Mouse (Mus musculus): ENCODE results near the gene Fam227a.

Fam227a gene

DNA sequence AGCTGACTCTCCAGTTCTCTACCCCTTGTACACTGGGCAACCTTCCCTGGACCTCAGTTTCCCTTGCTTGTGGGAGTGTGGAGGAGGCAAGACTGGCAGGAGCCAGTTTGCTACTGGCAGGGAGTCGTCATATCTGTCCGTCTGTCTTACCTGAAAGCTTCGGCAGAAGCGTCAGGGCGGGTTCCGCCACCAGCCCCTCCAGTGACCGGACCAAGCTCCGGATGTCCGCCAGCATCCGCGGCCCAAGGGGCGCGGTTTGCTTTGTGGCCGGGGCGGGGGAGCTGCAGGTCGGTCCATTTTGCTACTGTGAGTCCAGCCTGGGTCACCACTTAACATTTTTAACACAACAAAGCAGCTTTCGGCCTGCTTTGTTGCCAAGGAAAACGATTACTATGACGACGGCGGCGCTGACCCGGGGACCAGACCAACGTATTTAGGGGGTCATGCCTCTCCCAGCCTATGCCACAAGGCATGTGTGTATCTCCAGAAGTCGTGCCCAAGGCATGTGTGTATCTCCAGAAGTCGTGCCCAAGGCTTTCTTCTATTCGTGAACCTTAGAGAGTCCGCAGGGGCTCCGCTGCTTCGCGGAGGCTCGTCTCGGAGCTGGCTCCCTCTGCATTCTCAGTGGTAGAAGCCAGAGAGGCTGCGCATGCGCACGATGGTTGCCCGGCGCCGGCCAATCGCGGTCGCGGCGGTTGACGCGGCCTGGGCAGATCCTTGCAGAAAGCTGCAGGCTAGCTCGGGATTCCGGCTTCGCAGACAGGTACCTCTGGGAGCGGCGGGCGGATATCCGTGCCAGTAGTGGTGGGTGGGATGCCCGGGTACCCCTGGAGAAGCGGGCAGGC, at the start of gene Fam227a, which contains the start of gene Cby1:
Fam227a (minus strand) TSS at position 426 of the 845 bp plus-strand sequence.
Cby1 (plus strand) TSS at position 669 of the 845 bp plus-strand sequence.
- CTCF ChIA-PET, result interaction anchor here (0.9 to 1.1 kb wide), 4 partner anchors 9 to 170 kb away, joined by 3 to 4 read pairs (median 3); no protein-coding TSS in a partner anchor

DNA sequence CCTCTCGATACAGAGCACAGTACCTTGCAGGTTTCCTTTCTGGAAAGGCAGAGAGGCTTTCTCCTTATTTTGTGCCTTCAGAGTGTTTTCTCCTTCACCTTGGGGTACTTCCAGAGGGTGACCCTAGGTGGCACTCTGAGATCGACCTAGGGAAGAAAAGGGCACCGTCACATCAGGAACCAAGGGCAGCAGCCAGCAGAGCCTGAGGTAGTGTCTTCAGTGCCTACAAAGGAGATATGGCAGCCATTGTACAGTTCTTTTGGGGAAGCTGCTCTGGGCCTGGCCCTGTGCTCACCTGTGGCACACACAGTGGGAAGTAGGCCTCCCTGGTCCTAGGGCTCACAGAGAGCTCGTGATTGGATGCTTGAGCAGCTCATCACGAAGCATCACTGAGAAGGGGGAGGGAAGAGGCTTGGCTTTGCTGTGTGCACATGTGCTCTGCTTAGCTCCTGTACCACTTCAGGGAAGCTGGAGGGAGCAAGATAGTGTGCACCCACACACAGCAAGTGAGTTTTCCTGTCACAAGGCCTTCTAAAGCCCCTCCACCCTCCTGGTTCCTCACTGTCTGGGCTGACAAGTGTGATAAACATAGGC, 49.6 kb upstream of the Fam227a start:
- CTCF ChIA-PET, result no interaction called here

DNA sequence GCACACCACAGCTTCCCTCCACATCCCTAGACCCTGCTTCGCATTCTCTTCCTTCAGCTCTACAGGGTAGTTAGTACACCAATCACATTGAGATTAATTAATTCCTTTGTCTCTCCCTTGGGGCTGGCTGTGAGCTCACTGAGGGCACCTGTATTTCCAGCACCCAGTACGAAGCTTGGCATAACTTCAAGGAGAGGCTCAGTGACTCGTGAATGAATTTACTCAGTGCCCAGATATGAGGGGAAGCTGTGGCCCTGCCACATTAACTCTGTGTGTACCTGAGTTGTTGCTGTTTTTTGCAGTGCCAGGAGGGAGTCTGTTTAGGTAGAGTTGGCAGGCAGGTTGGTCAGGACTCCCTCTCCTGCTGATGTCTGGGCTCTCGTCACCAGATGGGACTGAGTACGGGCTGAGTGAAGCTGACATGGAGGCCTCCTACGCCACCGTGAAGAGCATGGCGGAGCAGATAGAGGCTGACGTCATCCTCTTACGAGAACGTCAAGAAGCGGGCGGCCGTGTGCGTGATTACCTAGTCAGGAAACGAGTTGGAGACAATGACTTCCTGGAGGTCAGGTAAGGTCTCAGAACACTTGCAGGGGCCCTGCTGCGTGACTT, 48.0 kb upstream of the Fam227a start:
- CTCF ChIA-PET, result no interaction called here

DNA sequence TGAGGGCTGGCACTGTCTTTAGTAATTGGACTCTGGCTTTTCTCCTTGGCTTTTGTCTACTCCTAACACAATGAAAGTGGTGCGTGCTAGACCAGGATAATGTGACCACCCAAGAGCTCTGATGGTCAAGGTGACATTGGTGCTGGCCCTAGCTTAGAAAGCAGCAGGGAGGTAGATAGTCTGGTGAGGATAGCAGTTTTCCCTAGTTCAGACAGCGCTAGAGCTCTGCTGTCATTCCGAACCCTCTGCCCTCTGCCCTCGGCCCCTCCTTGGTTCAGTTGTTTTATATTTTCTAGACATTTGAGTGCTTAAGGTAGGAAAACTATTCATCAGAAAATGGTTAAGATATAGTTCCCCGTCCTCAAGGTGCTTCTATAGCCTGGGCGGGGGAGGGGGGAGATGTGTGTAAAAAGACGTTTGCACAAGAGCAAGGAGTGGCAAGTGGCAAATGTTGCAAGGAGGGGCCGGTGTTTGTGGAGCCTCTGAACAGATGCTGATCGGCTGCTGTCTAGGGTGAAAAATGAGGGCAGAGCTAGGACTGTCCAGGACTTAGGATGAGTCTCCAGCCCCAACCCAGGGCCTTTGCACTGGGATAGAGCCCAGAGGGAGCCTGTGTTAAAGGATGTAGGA, 38.9 kb upstream of the Fam227a start:
- CTCF ChIA-PET, result interaction anchor here (1.2 kb wide), 1 partner anchor 19 kb away, joined by 3 read pairs; no protein-coding TSS in a partner anchor

DNA sequence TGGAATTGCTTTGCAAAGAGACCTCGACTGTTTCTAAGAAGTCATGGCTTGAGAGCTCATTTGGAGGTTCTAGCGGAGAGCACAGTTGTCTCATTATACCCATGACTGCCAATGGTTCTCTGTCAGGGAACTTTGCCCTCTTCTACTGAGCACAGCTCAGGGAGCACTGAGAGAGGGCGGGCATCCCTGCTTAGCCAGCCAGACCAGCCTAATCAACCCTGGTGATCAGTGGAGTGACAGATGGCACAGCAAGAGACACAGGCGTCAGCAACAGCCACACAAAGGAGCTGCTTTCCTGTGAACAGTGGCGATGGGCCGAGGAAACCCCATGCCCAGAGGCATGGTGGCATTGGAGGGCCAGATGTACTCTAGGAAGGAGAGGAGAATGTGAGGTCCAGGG, 38.3 kb upstream of the Fam227a start:
- CTCF ChIA-PET, result interaction anchor here (1.2 kb wide), 1 partner anchor 20 kb away, joined by 3 read pairs; no protein-coding TSS in a partner anchor

DNA sequence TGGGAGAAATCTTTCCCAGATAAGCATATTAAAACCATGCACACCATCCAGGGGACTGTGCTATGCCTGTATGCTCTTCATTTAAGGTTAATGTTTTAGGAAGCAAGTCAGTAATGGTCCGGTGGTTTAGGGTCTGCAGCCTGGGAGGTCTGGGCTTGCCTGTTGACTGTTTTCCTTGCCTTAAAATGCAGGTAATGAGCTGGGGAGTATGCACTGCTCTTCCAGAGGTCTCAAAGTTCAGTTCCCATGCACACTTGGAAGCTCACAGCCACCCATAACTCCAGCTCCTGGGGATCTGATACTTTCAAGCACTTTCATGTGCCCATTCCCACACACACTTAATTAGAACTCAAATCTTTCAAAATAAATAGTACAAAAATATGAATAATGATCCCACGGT, 37.8 kb upstream of the Fam227a start:
- CTCF ChIA-PET, result interaction anchor here (1.2 kb wide), 1 partner anchor 20 kb away, joined by 3 read pairs; no protein-coding TSS in a partner anchor

DNA sequence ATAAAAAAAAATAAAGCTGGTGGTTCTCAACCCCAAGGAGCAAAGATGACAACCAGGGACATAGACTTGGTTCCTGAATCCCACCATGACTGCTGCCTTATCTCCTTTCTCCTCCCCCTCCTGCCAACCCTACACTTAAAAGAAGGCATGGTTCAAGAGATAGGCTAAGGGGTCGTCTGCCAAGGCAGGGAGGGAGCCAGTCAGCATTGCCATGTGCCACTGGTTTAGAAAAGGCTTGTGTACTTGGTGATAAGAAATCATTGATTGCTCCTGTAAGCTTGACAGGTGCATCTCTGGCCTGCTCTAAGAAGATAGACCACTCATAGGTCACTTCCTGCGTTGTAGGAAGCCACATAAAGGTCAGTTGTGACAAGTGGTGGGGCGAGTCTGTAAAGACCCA, 36.8 kb upstream of the Fam227a start:
- CTCF ChIA-PET, result no interaction called here

DNA sequence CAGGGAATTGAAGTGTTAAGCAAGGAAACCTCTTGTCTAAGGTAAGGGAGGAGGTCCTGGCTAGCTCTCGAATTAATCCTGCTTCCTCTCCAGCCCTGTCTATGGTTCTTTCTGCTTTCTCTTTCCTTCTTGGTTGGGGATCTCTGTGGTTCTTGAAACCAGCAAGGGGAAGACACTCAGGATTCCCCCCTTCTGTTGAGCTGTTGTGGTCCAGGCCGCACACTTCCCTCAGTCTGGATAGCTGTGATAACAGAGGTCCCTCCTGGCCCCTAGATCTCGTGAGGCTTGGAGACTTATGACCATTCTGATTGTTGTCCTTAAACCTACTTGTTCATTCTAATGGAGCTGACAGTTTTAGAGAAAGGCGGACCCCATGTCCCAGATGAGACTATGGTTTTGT, 35.8 kb upstream of the Fam227a start:
- CTCF ChIA-PET, result no interaction called here

DNA sequence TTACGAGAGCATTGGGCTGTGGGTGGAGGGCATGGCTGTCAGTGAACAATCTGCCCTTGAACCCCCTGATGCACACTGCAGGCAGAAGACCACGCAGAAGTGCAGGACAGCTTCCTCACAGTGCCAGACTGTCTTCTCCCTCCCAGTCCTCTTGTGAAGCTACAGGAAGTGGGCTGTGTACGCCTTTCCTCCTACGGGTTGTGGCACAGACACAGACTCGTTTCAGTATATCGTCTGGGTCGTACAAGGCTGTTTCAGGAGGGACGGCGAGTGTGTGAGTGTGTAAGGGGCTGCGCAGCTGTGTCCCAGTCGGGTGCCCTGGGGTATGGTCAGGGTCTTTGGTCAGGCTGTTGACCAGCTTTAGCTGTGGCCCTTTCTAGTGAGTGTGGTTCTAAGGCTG, 35.0 kb upstream of the Fam227a start:
- CTCF ChIA-PET, result no interaction called here

DNA sequence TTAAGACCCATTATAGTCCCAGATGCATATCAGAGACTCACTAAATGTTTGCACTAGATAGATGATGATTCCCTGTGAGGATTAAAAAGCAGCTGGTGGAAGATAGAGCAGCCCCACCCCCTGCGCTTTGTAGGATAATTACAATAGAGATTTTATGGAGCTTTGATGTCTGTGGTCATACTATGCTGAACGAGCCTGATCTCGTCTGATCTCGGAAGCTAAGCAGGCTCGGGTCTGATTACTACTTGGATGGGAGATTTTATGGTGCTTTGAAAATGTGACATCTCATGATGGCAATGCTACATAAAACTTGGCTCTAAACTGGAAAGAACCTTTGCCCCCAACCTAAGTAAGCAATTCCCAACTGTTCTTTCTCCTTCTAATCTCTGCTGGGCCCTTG, 33.6 kb upstream of the Fam227a start:
- CTCF ChIA-PET, result no interaction called here

DNA sequence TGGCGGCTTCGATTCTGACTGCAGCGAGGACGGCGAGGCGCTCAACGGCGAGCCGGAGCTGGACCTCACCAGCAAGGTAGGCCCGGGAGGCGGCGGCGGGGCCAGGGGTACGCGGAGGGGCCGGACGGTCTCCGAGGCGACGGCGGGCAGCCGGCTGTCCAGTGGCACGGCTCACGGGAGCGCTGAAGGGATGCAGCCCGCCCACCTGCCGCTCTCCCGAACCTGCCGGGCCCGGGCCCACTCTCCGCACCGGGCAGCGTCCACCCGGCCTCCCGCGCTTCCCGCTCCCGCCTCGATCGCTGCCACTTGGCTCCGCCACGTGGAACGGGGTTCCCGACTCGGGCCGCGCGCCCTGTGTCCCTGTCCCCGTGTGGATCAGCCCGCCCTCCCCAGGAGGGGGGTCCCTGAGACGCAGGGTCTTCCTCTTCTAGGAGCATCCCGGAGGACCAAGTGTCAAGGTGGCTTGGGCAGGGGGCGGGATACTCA, 32.3 kb upstream of the Fam227a start:
- CTCF ChIA-PET, result no interaction called here

DNA sequence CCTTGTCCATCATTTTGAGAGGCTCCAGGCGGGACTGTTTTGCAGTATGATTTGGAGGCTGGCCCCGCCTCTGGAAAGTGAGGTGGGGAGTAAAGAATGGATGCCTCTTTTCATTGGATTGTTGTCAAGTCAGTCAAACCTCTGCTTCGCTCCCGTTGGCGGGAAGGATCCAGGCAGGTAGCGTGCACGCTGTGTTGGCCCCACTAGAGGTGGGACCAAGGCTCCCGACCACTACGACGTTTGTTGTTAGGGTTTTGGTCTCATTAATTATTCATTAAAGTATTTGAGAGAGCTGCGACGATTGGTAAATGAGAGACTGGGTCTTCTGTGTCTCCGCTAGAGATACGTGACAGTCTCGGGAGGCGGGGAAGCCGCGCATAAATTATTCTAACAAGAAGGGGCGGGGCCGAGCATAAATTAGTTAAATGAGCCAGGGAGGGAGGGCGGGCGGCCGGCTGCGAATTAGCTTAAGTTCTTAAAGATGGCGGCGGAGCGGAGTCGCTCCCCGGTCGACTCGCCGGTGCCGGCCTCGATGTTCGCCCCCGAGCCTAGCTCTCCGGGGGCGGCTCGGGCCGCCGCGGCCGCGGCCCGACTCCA, 31.8 kb upstream of the Fam227a start, which contains the start of gene Gtpbp1:
Gtpbp1 (plus strand) TSS at position 420 of the 597 bp plus-strand sequence.
- CTCF ChIA-PET, result no interaction called here

DNA sequence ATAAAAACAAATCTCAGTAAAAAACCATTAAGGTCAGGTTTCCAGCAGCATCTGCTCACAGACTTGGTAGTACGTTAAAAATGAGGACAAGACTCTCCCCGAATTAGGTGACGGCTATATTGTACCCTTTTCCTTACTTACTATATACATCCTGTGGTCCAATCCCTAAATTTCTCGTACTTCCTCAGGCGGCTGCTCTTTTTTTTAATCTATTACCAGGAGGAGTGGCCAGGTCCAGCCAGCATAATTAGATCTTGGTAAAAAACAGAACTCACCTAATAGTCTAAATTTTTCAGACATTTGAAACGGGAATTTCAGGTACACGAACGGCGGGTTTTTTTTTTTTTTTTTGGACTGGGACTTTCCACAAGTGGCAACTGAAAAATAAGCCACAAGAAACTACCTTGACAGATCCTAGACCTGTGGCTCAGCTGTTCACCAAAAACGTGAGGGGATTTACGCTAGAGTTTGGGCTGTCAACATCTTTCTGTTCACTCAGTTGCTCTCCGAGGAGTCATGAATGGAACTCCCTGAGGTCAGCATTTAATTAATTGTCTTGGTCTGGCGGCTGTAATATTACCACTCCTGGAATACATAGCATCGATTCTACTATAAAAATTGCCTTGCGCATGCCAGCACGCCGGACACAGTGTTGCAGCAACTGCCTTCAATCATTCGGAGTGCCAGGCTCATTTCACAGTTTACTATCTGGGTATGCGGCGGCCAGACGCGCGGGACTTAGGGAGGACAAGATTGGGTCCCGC, 31.1 kb upstream of the Fam227a start:
- CTCF ChIA-PET, result no interaction called here

DNA sequence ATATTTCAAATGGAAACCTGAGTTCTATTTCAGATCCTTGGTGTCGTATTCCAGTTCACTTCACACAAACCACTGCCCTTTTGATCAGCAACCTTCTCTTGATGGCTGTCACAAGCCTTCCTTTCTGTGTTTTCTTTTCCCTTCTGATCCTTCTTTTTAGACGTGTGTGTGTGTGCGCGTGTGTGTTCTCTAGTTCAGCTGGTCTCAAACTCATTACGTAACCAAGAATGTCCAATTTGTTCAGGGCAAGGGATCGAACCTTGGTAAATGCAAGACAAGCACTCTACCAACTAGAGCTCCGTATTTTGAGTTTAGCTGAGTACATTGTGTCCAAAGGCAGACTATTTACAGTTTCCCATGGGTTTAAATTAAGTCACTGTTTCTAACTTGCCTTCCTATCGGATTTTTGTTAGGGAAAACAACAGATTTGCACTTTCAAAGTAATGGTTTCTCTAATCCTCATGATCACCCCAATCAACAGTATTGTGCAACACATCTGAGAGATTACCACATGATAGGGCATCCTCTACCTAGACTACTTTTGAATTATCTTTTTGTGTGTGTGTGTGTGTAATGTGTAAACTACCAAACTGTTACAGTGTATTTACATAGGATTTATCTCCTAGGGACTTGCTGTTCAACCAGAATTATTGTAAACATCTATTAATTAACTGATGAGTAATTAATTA, 29.7 kb upstream of the Fam227a start:
- CTCF ChIA-PET, result no interaction called here

DNA sequence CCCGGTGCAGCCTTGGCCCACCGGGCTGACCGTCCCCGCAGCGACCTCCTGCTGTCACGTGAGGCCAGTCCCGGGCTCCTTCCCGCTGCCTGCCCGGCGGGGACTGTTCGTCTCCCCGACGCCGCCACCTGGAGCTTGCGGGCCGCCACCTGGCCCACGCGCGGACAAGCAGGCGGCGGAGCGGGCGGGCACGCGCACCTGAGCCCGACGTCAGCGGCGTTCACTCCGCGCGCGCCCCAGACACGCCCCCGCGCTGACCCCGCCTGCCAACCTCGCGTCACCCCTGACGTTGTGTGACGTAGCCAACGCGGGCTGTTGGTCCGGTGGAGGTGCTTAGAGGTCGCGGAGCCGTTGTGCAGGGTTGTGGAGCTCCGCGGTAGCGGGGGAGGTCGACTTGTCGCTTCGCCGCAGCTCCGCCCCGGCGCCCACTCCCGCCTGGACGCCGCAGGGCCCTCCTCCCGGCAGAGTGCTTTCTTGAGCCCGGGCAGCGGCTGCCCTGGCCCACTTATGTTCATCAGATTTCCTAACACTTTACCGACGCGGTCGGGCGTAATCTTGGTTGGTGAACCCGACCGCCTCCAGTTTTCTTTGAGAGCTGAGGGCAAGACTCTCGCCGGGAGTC, 29.0 kb upstream of the Fam227a start, which contains the start of gene Josd1:
Josd1 (minus strand) TSS at position 274 of the 622 bp plus-strand sequence.
- CTCF ChIA-PET, result no interaction called here

DNA sequence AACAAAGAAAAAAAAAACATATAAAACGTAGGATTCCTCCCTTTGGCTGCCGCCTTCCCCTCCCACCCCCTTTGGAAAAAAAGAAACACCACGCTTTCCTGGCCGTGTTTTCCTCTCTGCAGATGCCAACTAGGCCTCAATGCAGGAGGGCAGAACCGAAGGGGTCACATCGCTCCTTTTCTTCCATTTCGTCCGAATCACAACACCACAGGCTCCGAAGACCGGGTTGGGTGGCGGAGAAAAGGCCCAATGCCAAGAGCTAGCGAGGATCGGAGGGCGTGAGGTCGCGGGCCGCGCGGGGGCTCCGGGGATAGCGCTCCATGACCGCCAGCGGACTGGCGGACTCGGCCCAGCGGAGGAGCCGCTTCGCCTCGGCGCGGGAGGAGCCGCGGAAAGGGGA, 28.4 kb upstream of the Fam227a start:
- CTCF ChIA-PET, result no interaction called here

DNA sequence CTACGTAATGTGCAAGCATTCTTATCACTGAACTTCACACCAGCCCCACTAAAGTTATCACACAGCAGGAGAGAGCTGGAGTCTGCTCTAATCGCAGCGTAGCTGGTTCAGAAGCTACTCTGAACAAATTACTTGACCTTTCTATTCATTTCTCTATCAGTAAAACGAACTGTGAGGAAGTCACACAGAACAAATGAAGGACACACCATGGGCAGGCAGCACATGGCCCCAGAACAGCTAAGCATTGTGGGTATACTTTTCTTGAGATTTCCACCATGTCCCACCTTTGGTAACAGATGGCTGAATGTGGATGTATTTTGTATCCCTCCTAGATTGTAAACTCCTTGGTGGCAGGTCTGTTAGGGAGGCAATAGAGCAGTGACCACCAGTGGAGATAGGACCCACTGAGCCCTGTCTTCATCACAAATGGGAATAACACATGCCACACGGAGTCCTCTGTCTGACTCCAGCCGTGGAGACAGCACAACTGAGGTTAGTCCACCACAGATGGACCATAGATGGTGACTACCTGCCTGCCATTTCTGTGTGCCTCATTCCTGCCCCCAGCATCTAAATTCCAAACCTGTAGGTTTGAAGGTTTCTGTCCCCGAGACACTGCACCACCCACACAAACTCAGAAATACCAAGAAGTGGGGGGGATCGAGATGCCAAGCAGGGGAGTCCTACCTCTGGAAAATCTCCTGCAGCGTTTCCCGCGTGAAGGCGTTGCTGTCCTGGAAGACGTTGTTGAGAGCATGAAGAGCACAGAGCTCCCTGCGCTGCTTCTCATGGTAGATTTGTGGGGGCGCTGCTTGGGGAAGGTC, 27.5 kb upstream of the Fam227a start:
- CTCF ChIA-PET, result interaction anchor here (0.6 to 0.9 kb wide), 2 partner anchors 28 to 220 kb away, joined by 3 read pairs; no protein-coding TSS in a partner anchor

DNA sequence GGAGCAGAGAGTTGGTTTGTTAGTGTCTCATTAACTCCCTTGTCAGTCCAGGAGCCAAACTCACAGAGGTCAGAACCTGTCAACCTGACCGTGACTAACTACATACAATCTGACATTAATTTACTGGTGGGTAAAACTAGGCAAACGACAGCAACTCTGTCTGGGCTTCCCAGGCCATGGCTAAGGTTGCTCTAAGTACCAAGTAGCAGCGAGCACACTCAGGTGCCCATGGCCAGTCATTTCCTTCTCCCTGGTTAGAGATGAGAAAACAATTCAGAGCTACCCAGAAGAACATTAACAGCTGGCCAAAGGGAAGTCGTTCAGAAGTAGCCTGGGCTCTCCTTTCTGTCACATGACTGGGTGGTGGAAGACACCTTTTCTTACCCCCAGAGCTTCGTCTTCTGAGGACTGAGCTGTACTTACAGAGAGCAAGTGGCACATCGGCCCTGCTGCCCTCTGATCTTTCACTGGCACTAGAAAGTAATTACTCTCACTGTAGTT, 26.4 kb upstream of the Fam227a start:
- CTCF ChIA-PET, result interaction anchor here (0.6 to 1.2 kb wide), 2 partner anchors 30 to 219 kb away, joined by 3 read pairs; no protein-coding TSS in a partner anchor
